Mouse (Mus musculus): ENCODE results near the gene Chil1. TPM values are rescaled to one million over a fixed set of nuclear protein-coding genes. Genes with fewer than 3 reads are reported as not detected.

Gene Chil1
- polyA plus RNA-seq, 1 experiment from 2014 or later: 23.3 TPM

GRCm38 (mm10) chr1:134188989-134189729 lies 7.2 kb downstream of the Chil1 start:
- Histone ChIP-seq H3K36me3 (ENCODE audit: control insufficient read depth, insufficient read depth, low read length) (no peaks in the 10 kb centered on the region), H3K27me3 (replicated peaks; ENCODE audit: control insufficient read depth, insufficient read depth, low read length) (no peaks in the 10 kb centered on the region), H3K9me3 (ENCODE audit: control insufficient read depth, low read length) (no peaks in the 10 kb centered on the region), H3K27ac (replicated peaks; ENCODE audit: low read depth, low read length) (no peak overlapping the region), H3K4me2 (ENCODE audit: low read depth, low read length) (no peak overlapping the region), H3K4me1 (ENCODE audit: control insufficient read depth, insufficient read depth, low read length) (peaks cover 10% of the 10 kb centered on the region; the same call in 1 of the 2 replicates), H3K4me3 (ENCODE audit: low read depth, low read length) (no peak overlapping the region), H3K9ac (ENCODE audit: low read depth, low read length) (no peak overlapping the region)
- ATAC-seq (ENCODE audit: low read depth): no peak
- WGBS: 27% methylated on average over 12 of the region's 12 CpGs
- no peak for DNase-seq (ENCODE audit: low spot score)

GRCm38 (mm10) chr1:134191192-134191591 lies 9.2 kb downstream of the Chil1 start:
- Histone ChIP-seq H3K9me3 (ENCODE audit: control insufficient read depth, low read length) (no peaks in the 10 kb centered on the region), H3K4me3 (ENCODE audit: low read depth, low read length) (no peak overlapping the region), H3K27me3 (replicated peaks; ENCODE audit: control insufficient read depth, insufficient read depth, low read length) (no peaks in the 10 kb centered on the region), H3K27ac (replicated peaks; ENCODE audit: low read depth, low read length) (no peak overlapping the region), H3K4me2 (ENCODE audit: low read depth, low read length) (no peak overlapping the region), H3K4me1 (ENCODE audit: control insufficient read depth, insufficient read depth, low read length) (peaks cover 20% of the 10 kb centered on the region), H3K9ac (ENCODE audit: low read depth, low read length) (no peak overlapping the region), H3K36me3 (ENCODE audit: control insufficient read depth, insufficient read depth, low read length) (no peaks in the 10 kb centered on the region)
- WGBS: 84% methylated on average over 5 of the region's 5 CpGs
- ATAC-seq (ENCODE audit: low read depth) (no peak), DNase-seq (ENCODE audit: low spot score) (no peak)

GRCm38 (mm10) chr1:134192024-134192423 lies 10.0 kb downstream of the Chil1 start:
- DNase-seq (ENCODE audit: low spot score): peak; percentile 51
- Histone ChIP-seq H3K27ac (replicated peaks; ENCODE audit: low read depth, low read length) (no peak overlapping the region), H3K9me3 (ENCODE audit: control insufficient read depth, low read length) (no peaks in the 10 kb centered on the region), H3K4me3 (ENCODE audit: low read depth, low read length) (no peak overlapping the region), H3K4me2 (ENCODE audit: low read depth, low read length) (no peak overlapping the region), H3K4me1 (ENCODE audit: control insufficient read depth, insufficient read depth, low read length) (peaks cover 20% of the 10 kb centered on the region), H3K36me3 (ENCODE audit: control insufficient read depth, insufficient read depth, low read length) (no peaks in the 10 kb centered on the region), H3K27me3 (replicated peaks; ENCODE audit: control insufficient read depth, insufficient read depth, low read length) (no peaks in the 10 kb centered on the region), H3K9ac (ENCODE audit: low read depth, low read length) (no peak overlapping the region)
- WGBS: 32% methylated on average over 4 of the region's 4 CpGs
- no peak for ATAC-seq (ENCODE audit: low read depth)

- ATAC-seq (ENCODE audit: low read depth) (no peak), DNase-seq (ENCODE audit: low spot score) (no peak)
- no peaks in the 10 kb centered on the region for H3K9me3 ChIP-seq (ENCODE audit: control insufficient read depth, low read length)
- H3K27me3 ChIP-seq (replicated peaks; ENCODE audit: control insufficient read depth, insufficient read depth, low read length): no peaks in the 10 kb centered on the region
- H3K9ac ChIP-seq (ENCODE audit: low read depth, low read length): no peak within 1 kb of the TSS
- H3K4me3 ChIP-seq (ENCODE audit: low read depth, low read length): peak within 1 kb of the TSS; percentile 6; the same call in 1 of the 2 replicates
- H3K27ac ChIP-seq (replicated peaks; ENCODE audit: low read depth, low read length): peak within 1 kb of the TSS; percentile 55; the same call in 1 of the 2 replicates
- H3K36me3 ChIP-seq (ENCODE audit: control insufficient read depth, insufficient read depth, low read length): no peaks in the 10 kb centered on the region
- H3K4me2 ChIP-seq (ENCODE audit: low read depth, low read length): no peak within 1 kb of the TSS
- 33% methylated on average over 1 of the region's 1 CpGs for WGBS
- H3K4me1 ChIP-seq (ENCODE audit: control insufficient read depth, insufficient read depth, low read length): peaks cover 20% of the 10 kb centered on the region
Measured at GRCm38 (mm10) chr1:134193126-134193525, 11.2 kb downstream of the Chil1 start, which contains the start of gene Mybph. Mybph (plus strand) TSS chr1:134193448.

GRCm38 (mm10) chr1:134193674-134194197 lies 11.8 kb downstream of the Chil1 start:
- DNase-seq (ENCODE audit: low spot score) (no peak), ATAC-seq (ENCODE audit: low read depth) (no peak)
- WGBS: 41% methylated on average over 6 of the region's 7 CpGs
- Histone ChIP-seq H3K4me2 (ENCODE audit: low read depth, low read length) (no peak overlapping the region), H3K9me3 (ENCODE audit: control insufficient read depth, low read length) (no peaks in the 10 kb centered on the region), H3K27ac (replicated peaks; ENCODE audit: low read depth, low read length) (peak overlapping the region; percentile 55; the same call in 1 of the 2 replicates), H3K4me3 (ENCODE audit: low read depth, low read length) (peak overlapping the region; percentile 6; the same call in 1 of the 2 replicates), H3K9ac (ENCODE audit: low read depth, low read length) (no peak overlapping the region), H3K27me3 (replicated peaks; ENCODE audit: control insufficient read depth, insufficient read depth, low read length) (no peaks in the 10 kb centered on the region), H3K36me3 (ENCODE audit: control insufficient read depth, insufficient read depth, low read length) (no peaks in the 10 kb centered on the region), H3K4me1 (ENCODE audit: control insufficient read depth, insufficient read depth, low read length) (peaks cover 20% of the 10 kb centered on the region)

- Histone ChIP-seq H3K27ac (replicated peaks; ENCODE audit: low read depth, low read length) (peak overlapping the region; percentile 55; the same call in 1 of the 2 replicates), H3K9me3 (ENCODE audit: control insufficient read depth, low read length) (no peaks in the 10 kb centered on the region), H3K27me3 (replicated peaks; ENCODE audit: control insufficient read depth, insufficient read depth, low read length) (no peaks in the 10 kb centered on the region), H3K4me2 (ENCODE audit: low read depth, low read length) (no peak overlapping the region), H3K36me3 (ENCODE audit: control insufficient read depth, insufficient read depth, low read length) (no peaks in the 10 kb centered on the region), H3K4me3 (ENCODE audit: low read depth, low read length) (no peak overlapping the region), H3K9ac (ENCODE audit: low read depth, low read length) (no peak overlapping the region), H3K4me1 (ENCODE audit: control insufficient read depth, insufficient read depth, low read length) (peaks cover 17% of the 10 kb centered on the region)
- ATAC-seq (ENCODE audit: low read depth) (no peak), DNase-seq (ENCODE audit: low spot score) (no peak)
- 66% methylated on average over 15 of the region's 16 CpGs for WGBS
Measured at GRCm38 (mm10) chr1:134194298-134195022, 12.5 kb downstream of the Chil1 start.

- no peak overlapping the region for H3K4me3 ChIP-seq (ENCODE audit: low read depth, low read length)
- H3K9ac ChIP-seq (ENCODE audit: low read depth, low read length): no peak overlapping the region
- DNase-seq (ENCODE audit: low spot score) (peak; percentile 59), ATAC-seq (ENCODE audit: low read depth) (peak; percentile 35; the same call in 1 of the 2 replicates)
- 0 out of 2 replicates have a peak overlapping the region, but pooled peaks have one; percentile 55 for H3K27ac ChIP-seq (replicated peaks; ENCODE audit: low read depth, low read length)
- no peaks in the 10 kb centered on the region for H3K9me3 ChIP-seq (ENCODE audit: control insufficient read depth, low read length)
- H3K36me3 ChIP-seq (ENCODE audit: control insufficient read depth, insufficient read depth, low read length): no peaks in the 10 kb centered on the region
- H3K27me3 ChIP-seq (replicated peaks; ENCODE audit: control insufficient read depth, insufficient read depth, low read length): no peaks in the 10 kb centered on the region
- H3K4me1 ChIP-seq (ENCODE audit: control insufficient read depth, insufficient read depth, low read length): peaks cover 15% of the 10 kb centered on the region
- 40% methylated on average over 2 of the region's 2 CpGs for WGBS
- no peak overlapping the region for H3K4me2 ChIP-seq (ENCODE audit: low read depth, low read length)
Measured at GRCm38 (mm10) chr1:134195117-134195516, 13.1 kb downstream of the Chil1 start.

- no peak for DNase-seq (ENCODE audit: low spot score)
- Histone ChIP-seq H3K4me2 (ENCODE audit: low read depth, low read length) (no peak overlapping the region), H3K27me3 (replicated peaks; ENCODE audit: control insufficient read depth, insufficient read depth, low read length) (no peaks in the 10 kb centered on the region), H3K4me3 (ENCODE audit: low read depth, low read length) (no peak overlapping the region), H3K9ac (ENCODE audit: low read depth, low read length) (no peak overlapping the region), H3K36me3 (ENCODE audit: control insufficient read depth, insufficient read depth, low read length) (no peaks in the 10 kb centered on the region), H3K9me3 (ENCODE audit: control insufficient read depth, low read length) (no peaks in the 10 kb centered on the region), H3K27ac (replicated peaks; ENCODE audit: low read depth, low read length) (peak overlapping the region; percentile 2; the same call in 1 of the 2 replicates), H3K4me1 (ENCODE audit: control insufficient read depth, insufficient read depth, low read length) (peaks cover 15% of the 10 kb centered on the region)
- WGBS: 22% methylated on average over 3 of the region's 3 CpGs
- ATAC-seq (ENCODE audit: low read depth): no peak; the same call in 1 of the 2 replicates
Measured at GRCm38 (mm10) chr1:134195571-134195970, 13.6 kb downstream of the Chil1 start.
